Mouse (Mus musculus): ENCODE data around the gene Gpc6.

DNA sequence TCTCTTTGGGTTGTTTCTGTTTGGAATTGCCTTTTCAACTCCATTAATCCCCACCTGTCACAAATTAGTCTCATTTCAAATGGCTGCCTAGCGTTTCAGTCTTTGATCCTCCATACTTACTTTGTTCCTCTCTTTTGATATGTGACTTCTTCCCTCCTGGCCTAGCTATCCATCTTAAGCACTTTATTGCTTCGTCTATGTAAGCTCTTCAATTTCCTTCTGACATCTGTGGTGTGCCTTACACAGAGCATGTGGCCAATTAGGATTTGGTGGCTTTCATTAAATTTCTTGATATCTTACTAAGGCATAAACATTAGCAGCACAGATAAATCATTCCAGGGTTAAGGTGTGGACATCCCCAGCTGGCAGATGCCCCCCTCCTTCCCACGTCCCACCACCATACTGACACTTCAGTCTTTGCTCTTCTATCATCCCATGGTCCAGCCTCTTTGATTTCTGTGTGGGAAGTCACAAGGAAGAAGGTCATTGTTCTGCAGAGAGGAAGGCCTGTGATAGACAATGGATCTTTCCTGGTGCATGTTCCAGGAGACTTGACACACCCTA lies 88.5 kb downstream of the Gpc6 start:
- TF ChIP-seq CTCF (IDR thresholded peaks at IDR 0.05; ENCODE audit: low read depth) (no peak), EP300 (IDR thresholded peaks at IDR 0.05; ENCODE audit: low read depth) (no peak)

All from heart, postnatal 0 days (tissue).